ENCODE assay signal across 18 mouse cellular contexts in genomic region chr2:52029426-52029825, GRCm38 (mm10). TPM values are rescaled to one million over a fixed set of nuclear protein-coding genes. Genes with fewer than 3 reads are reported as not detected.
A peak's percentile ranks its signal among the peaks of the same experiment; 100 is the strongest.
DNase-seq lines count a peak whose midpoint lies in the region; ATAC-seq and TF ChIP-seq lines count a peak whose summit lies in the region.
"Had no signal": no experiment of that assay in that cellular context is flagged by ENCODE, and none has a peak within 500 bp of the region (broad histone marks: within the 10 kb centered on the region; RNA-seq: fewer than 3 reads in every experiment).

No protein-coding gene starts in this region.

- no peaks in the 10 kb centered on the region for H3K4me1 ChIP-seq in lung, postnatal 0 days (ENCODE audit: insufficient read depth, low read depth, low read length)
- no peaks in the 10 kb centered on the region for H3K4me1 ChIP-seq in lung, adult 2 months (ENCODE audit: control insufficient read depth, insufficient read depth, low read length)
- H3K4me1 ChIP-seq: embryonic facial prominence, embryonic 10.5 days; heart, embryonic 15.5 days; hindbrain, embryonic 13.5 days; midbrain, embryonic 13.5 days; neural tube, embryonic 12.5 days had no signal

- no peak for DNase-seq in gastrocnemius, adult 2 months
- no peak for DNase-seq in gastrocnemius, postnatal 14 days
- DNase-seq in lung, postnatal 0 days (ENCODE audit: low spot score), result no peak
- no peak for DNase-seq in lung, adult 2 months
- DNase-seq in B cell, adult 2 months, result peak; percentile 4 to 12
- no peak for DNase-seq in brain, embryonic 14.5 days (ENCODE audit: low read depth)
- DNase-seq in layer of hippocampus, adult 8-10 months (ENCODE audit: low spot score in 2 of 2), result no peak
- no peak for DNase-seq in testis, postnatal 10 days (ENCODE audit: low spot score)
- DNase-seq: adrenal gland, postnatal 25 days; cerebellum, postnatal 25 days; kidney, adult 8-10 months; lung, postnatal 4 days had no signal

- ATAC-seq in lung, postnatal 0 days, result no peak
- ATAC-seq: midbrain, embryonic 13.5 days had no signal

- H3K27me3 ChIP-seq in lung, postnatal 0 days (replicated peaks; ENCODE audit: insufficient read depth, low read length), result no peaks in the 10 kb centered on the region
- H3K27me3 ChIP-seq: heart, embryonic 15.5 days; hindbrain, embryonic 13.5 days; midbrain, embryonic 13.5 days; neural tube, embryonic 12.5 days had no signal

- no peak overlapping the region for H3K4me3 ChIP-seq in gastrocnemius, adult 2 months
- H3K4me3 ChIP-seq in lung, postnatal 0 days (ENCODE audit: low read depth, low read length), result no peak overlapping the region
- H3K4me3 ChIP-seq in lung, adult 2 months (replicated peaks; ENCODE audit: extremely low read depth, low read depth, low read length), result no peak overlapping the region
- H3K4me3 ChIP-seq: embryonic facial prominence, embryonic 10.5 days; heart, embryonic 15.5 days; hindbrain, embryonic 13.5 days; midbrain, embryonic 13.5 days; neural tube, embryonic 12.5 days had no signal

- no peak overlapping the region for H3K27ac ChIP-seq in gastrocnemius, adult 2 months
- H3K27ac ChIP-seq in lung, postnatal 0 days (ENCODE audit: low read length), result no peak overlapping the region
- H3K27ac ChIP-seq: embryonic facial prominence, embryonic 10.5 days; heart, embryonic 15.5 days; hindbrain, embryonic 13.5 days; midbrain, embryonic 13.5 days; neural tube, embryonic 12.5 days had no signal

- intact Hi-C loops in gastrocnemius, adult 2 months (cut with DNase I), result no loop called here
- intact Hi-C loops in gastrocnemius, postnatal 14 days (cut with DNase I; ENCODE audit: low total_unique reads), result no loop called here

- 92% methylated on average over 3 of the region's 3 CpGs for WGBS in lung, postnatal 0 days
- 87% methylated on average over 3 of the region's 3 CpGs for WGBS in lung, adult 2 months

- H3K9ac ChIP-seq in lung, postnatal 0 days (replicated peaks; ENCODE audit: low read depth), result no peak overlapping the region
- H3K9ac ChIP-seq: heart, embryonic 15.5 days; hindbrain, embryonic 13.5 days; midbrain, embryonic 13.5 days; neural tube, embryonic 12.5 days had no signal

- H3K9me3 ChIP-seq in lung, postnatal 0 days (ENCODE audit: low read length), result no peaks in the 10 kb centered on the region
- H3K9me3 ChIP-seq: embryonic facial prominence, embryonic 10.5 days; heart, embryonic 15.5 days; hindbrain, embryonic 13.5 days; midbrain, embryonic 13.5 days; neural tube, embryonic 12.5 days had no signal

- TF ChIP-seq POLR2A in lung, adult 2 months (IDR thresholded peaks at IDR 0.05; ENCODE audit: borderline replicate concordance, extremely low read depth, low read depth, low read length), result no peak
- no peak for TF ChIP-seq POLR2A in brain, embryonic 14.5 days (IDR thresholded peaks at IDR 0.05; ENCODE audit: borderline replicate concordance, extremely low read depth, insufficient read depth, insufficient read length, poor library complexity, severe bottlenecking)

- no peaks in the 10 kb centered on the region for H3K36me3 ChIP-seq in lung, postnatal 0 days (ENCODE audit: insufficient read depth, low read length)
- H3K36me3 ChIP-seq: embryonic facial prominence, embryonic 10.5 days; heart, embryonic 15.5 days; hindbrain, embryonic 13.5 days; midbrain, embryonic 13.5 days; neural tube, embryonic 12.5 days had no signal

- no peak for TF ChIP-seq EP300 in lung, postnatal 0 days (IDR thresholded peaks at IDR 0.05)

- H3K4me2 ChIP-seq in lung, postnatal 0 days (replicated peaks; ENCODE audit: low read depth, low read length), result no peak overlapping the region
- H3K4me2 ChIP-seq: heart, embryonic 15.5 days; hindbrain, embryonic 13.5 days; liver, embryonic 11.5 days; midbrain, embryonic 13.5 days; neural tube, embryonic 12.5 days had no signal

- TF ChIP-seq CTCF in gastrocnemius, adult 2 months (IDR thresholded peaks at IDR 0.05), result peak; percentile 40
- TF ChIP-seq CTCF in lung, postnatal 0 days (IDR thresholded peaks at IDR 0.05), result peak; percentile 22; the same call in 1 of the 2 replicates
- no peak for TF ChIP-seq CTCF in lung, adult 2 months (IDR thresholded peaks at IDR 0.05; ENCODE audit: insufficient read depth, low read length)
- peak; percentile 10; the same call in 1 of the 2 replicates for TF ChIP-seq CTCF in brain, embryonic 14.5 days (IDR thresholded peaks at IDR 0.05; ENCODE audit: borderline replicate concordance, extremely low read depth, insufficient read depth, insufficient read length)

RNA-seq across cellular contexts. Expression of gene Tnfaip6, which starts 8.4 kb away (rescaled TPM):
- total RNA-seq in gastrocnemius, adult 2 months (2021), result 1 to 10 TPM in 1 of 2 experiments, under 1 TPM in 1; 0.59 to 1.2 TPM
- total RNA-seq in gastrocnemius, postnatal 14 days (2021), result 1 to 10 TPM; 2.0 to 3.6 TPM
- 1.6 and 1.9 TPM in 2 replicates for polyA plus RNA-seq in lung, postnatal 0 days (2015; fragmentation: Nextera tagmentation; extraction: Ambion mirVana)
- polyA plus RNA-seq in lung, adult 2 months (2012; rRNA removed), result 0.26 and 0.47 TPM in 2 replicates
- 3.0 and 3.8 TPM in 2 replicates for polyA plus RNA-seq in brain, embryonic 14.5 days (2012; rRNA removed)
- total RNA-seq in layer of hippocampus, adult 8-10 months (2022), result 10 to 100 TPM in 2 of 4 experiments, 1 to 10 TPM in 2; 9.5 to 13.3 (median 10.1) TPM
- total RNA-seq: adrenal gland, postnatal 25 days had no signal

RNA-seq across cellular contexts. Expression of gene Rif1, which starts 43.2 kb away (rescaled TPM):
- 10 to 100 TPM; 10.5 to 11.4 TPM for total RNA-seq in gastrocnemius, adult 2 months (2021)
- 1 to 10 TPM; 7.5 to 9.3 TPM for total RNA-seq in gastrocnemius, postnatal 14 days (2021)
- 14.4 and 17.5 TPM in 2 replicates for polyA plus RNA-seq in lung, postnatal 0 days (2015; fragmentation: Nextera tagmentation; extraction: Ambion mirVana)
- 1.5 and 2.1 TPM in 2 replicates for polyA plus RNA-seq in lung, adult 2 months (2012; rRNA removed)
- polyA plus RNA-seq in brain, embryonic 14.5 days (2012; rRNA removed), result 18.1 and 20.2 TPM in 2 replicates
- total RNA-seq in layer of hippocampus, adult 8-10 months (2022), result 10 to 100 TPM; 24.3 to 27.6 (median 25.1) TPM

RNA-seq across cellular contexts. Expression of gene Nmi, which starts 56.1 kb away (rescaled TPM):
- total RNA-seq in gastrocnemius, adult 2 months (2021), result 1 to 10 TPM; 2.4 to 3.2 TPM
- total RNA-seq in gastrocnemius, postnatal 14 days (2021), result 1 to 10 TPM; 3.4 to 4.3 TPM
- 36.6 and 38.4 TPM in 2 replicates for polyA plus RNA-seq in lung, postnatal 0 days (2015; fragmentation: Nextera tagmentation; extraction: Ambion mirVana)
- polyA plus RNA-seq in lung, adult 2 months (2012; rRNA removed), result 4.0 and 8.0 TPM in 2 replicates
- 2.2 and 3.5 TPM in 2 replicates for polyA plus RNA-seq in brain, embryonic 14.5 days (2012; rRNA removed)
- total RNA-seq in layer of hippocampus, adult 8-10 months (2022), result 1 to 10 TPM; 2.7 to 4.8 (median 4.1) TPM

Comparison
In these comparisons a context has a peak if more than half of its experiments do, and no peak if none do; other contexts are left out.
1. DNase-seq: peak in B cell, adult 2 months (2 of 2); none in gastrocnemius, adult 2 months (single experiment), gastrocnemius, postnatal 14 days (single experiment), lung, postnatal 0 days (single experiment), lung, adult 2 months (single experiment), brain, embryonic 14.5 days (single experiment), layer of hippocampus, adult 8-10 months (0 of 2) and testis, postnatal 10 days (single experiment).